Comparison of ENCODE assay signal across 12 mouse cellular contexts in genomic region chr5:8487989-8488700, GRCm38 (mm10).
DNase-seq lines count a peak whose midpoint lies in the region; ATAC-seq lines count a peak whose summit lies in the region.
"Had no signal": no experiment of that assay in that cellular context is flagged by ENCODE, and none has a peak within 500 bp of the region (broad histone marks: within the 10 kb centered on the region; RNA-seq: fewer than 3 reads in every experiment).

No protein-coding gene starts in this region.

- no peak overlapping the region for H3K27ac ChIP-seq in heart, embryonic 15.5 days
- peak overlapping the region; percentile 66 for H3K27ac ChIP-seq in forebrain, embryonic 11.5 days (ENCODE audit: low read depth, low read length)
- H3K27ac ChIP-seq in hindbrain, embryonic 16.5 days (ENCODE audit: low read depth, low read length): no peak overlapping the region
- peak overlapping the region; percentile 51 for H3K27ac ChIP-seq in neural tube, embryonic 11.5 days (ENCODE audit: low read depth, low read length)
- H3K27ac ChIP-seq: gastrocnemius, adult 2 months had no signal

- H3K27me3 ChIP-seq in heart, embryonic 15.5 days: no peaks in the 10 kb centered on the region
- no peaks in the 10 kb centered on the region for H3K27me3 ChIP-seq in forebrain, embryonic 11.5 days (ENCODE audit: control insufficient read depth, insufficient read depth, low read length)
- H3K27me3 ChIP-seq in hindbrain, embryonic 16.5 days (replicated peaks; ENCODE audit: control insufficient read depth, insufficient read depth, low read length): no peaks in the 10 kb centered on the region
- no peaks in the 10 kb centered on the region for H3K27me3 ChIP-seq in neural tube, embryonic 11.5 days (ENCODE audit: control insufficient read depth, insufficient read depth, low read length)

- no peak overlapping the region for H3K4me2 ChIP-seq in heart, embryonic 15.5 days
- no peak overlapping the region for H3K4me2 ChIP-seq in forebrain, embryonic 11.5 days (ENCODE audit: low read depth, low read length, severe bottlenecking)
- no peak overlapping the region for H3K4me2 ChIP-seq in hindbrain, embryonic 16.5 days (ENCODE audit: low read length)
- no peak overlapping the region for H3K4me2 ChIP-seq in neural tube, embryonic 11.5 days (ENCODE audit: low read depth)

- ATAC-seq in heart, embryonic 15.5 days (replicated peaks; ENCODE audit: insufficient number of reproducible peaks, insufficient read depth, low FRiP score, low read depth): peak; percentile 31; the same call in 1 of the 2 replicates
- ATAC-seq in forebrain, embryonic 11.5 days (replicated peaks; ENCODE audit: low FRiP score): peak; percentile 69
- ATAC-seq in hindbrain, embryonic 16.5 days: peak; percentile 57
- ATAC-seq in neural tube, embryonic 11.5 days (ENCODE audit: insufficient read depth, low FRiP score, low TSS enrichment): peak; percentile 62

- H3K36me3 ChIP-seq in heart, embryonic 15.5 days: no peaks in the 10 kb centered on the region
- no peaks in the 10 kb centered on the region for H3K36me3 ChIP-seq in forebrain, embryonic 11.5 days (ENCODE audit: control insufficient read depth, insufficient read depth, low read length)
- H3K36me3 ChIP-seq in hindbrain, embryonic 16.5 days (ENCODE audit: control insufficient read depth, insufficient read depth, low read length): no peaks in the 10 kb centered on the region
- H3K36me3 ChIP-seq in neural tube, embryonic 11.5 days (ENCODE audit: control insufficient read depth, insufficient read depth, low read length): no peaks in the 10 kb centered on the region

- WGBS in heart, embryonic 15.5 days: 61% methylated on average over 4 of the region's 4 CpGs
- WGBS in forebrain, embryonic 11.5 days: 43% methylated on average over 4 of the region's 4 CpGs
- 41% methylated on average over 4 of the region's 4 CpGs for WGBS in hindbrain, embryonic 16.5 days
- 54% methylated on average over 4 of the region's 4 CpGs for WGBS in neural tube, embryonic 11.5 days

- H3K4me3 ChIP-seq in heart, embryonic 15.5 days: no peak overlapping the region
- no peak overlapping the region for H3K4me3 ChIP-seq in forebrain, embryonic 11.5 days (ENCODE audit: low read depth, low read length)
- no peak overlapping the region for H3K4me3 ChIP-seq in hindbrain, embryonic 16.5 days (ENCODE audit: low read length)
- no peak overlapping the region for H3K4me3 ChIP-seq in neural tube, embryonic 11.5 days (ENCODE audit: low read depth, low read length)
- H3K4me3 ChIP-seq: gastrocnemius, adult 2 months had no signal

- H3K9ac ChIP-seq in heart, embryonic 15.5 days: no peak overlapping the region
- H3K9ac ChIP-seq in forebrain, embryonic 11.5 days (ENCODE audit: low read length): no peak overlapping the region
- no peak overlapping the region for H3K9ac ChIP-seq in hindbrain, embryonic 16.5 days (ENCODE audit: low read depth, low read length)
- no peak overlapping the region for H3K9ac ChIP-seq in neural tube, embryonic 11.5 days (ENCODE audit: low read length)

- intact Hi-C loops in heart, postnatal 36 days (cut with DNase I): loop anchor here (2.0 to 10.0 kb wide), 3 partner anchors 355 to 939 kb away; no protein-coding TSS in a partner anchor

- DNase-seq in heart, postnatal 36 days: no peak
- DNase-seq in forebrain, embryonic 11.5 days (ENCODE audit: low spot score): peak; percentile 56
- DNase-seq in neural tube, embryonic 11.5 days (ENCODE audit: low spot score): peak; percentile 26
- no peak for DNase-seq in layer of hippocampus, adult 9-11 months
- DNase-seq in adrenal gland, postnatal 36 days: no peak
- DNase-seq in right cerebral cortex, postnatal 10 days (ENCODE audit: low spot score in 2 of 2): no peak
- DNase-seq: adrenal gland, postnatal 10 days; cerebellum, adult 18-20 months; gastrocnemius, adult 2 months; lung, adult 18-20 months had no signal

- no peaks in the 10 kb centered on the region for H3K4me1 ChIP-seq in heart, embryonic 15.5 days (replicated peaks)
- H3K4me1 ChIP-seq in forebrain, embryonic 11.5 days (replicated peaks; ENCODE audit: control insufficient read depth, insufficient read depth, low read length): peaks cover 8% of the 10 kb centered on the region; the same call in 1 of the 2 replicates
- no peaks in the 10 kb centered on the region for H3K4me1 ChIP-seq in hindbrain, embryonic 16.5 days (ENCODE audit: control insufficient read depth, insufficient read depth, low read depth, low read length)
- no peaks in the 10 kb centered on the region for H3K4me1 ChIP-seq in neural tube, embryonic 11.5 days (ENCODE audit: control insufficient read depth, insufficient read depth, low read length)

- no peaks in the 10 kb centered on the region for H3K9me3 ChIP-seq in heart, embryonic 15.5 days (replicated peaks)
- no peaks in the 10 kb centered on the region for H3K9me3 ChIP-seq in forebrain, embryonic 11.5 days (ENCODE audit: control insufficient read depth, low read length)
- H3K9me3 ChIP-seq in hindbrain, embryonic 16.5 days (ENCODE audit: control insufficient read depth, low read length): no peaks in the 10 kb centered on the region
- no peaks in the 10 kb centered on the region for H3K9me3 ChIP-seq in neural tube, embryonic 11.5 days (ENCODE audit: control insufficient read depth, low read length)

Comparison
In these comparisons a context has a peak if more than half of its experiments do, and no peak if none do; other contexts are left out.
1. H3K27ac ChIP-seq: peak in forebrain, embryonic 11.5 days (single experiment) and neural tube, embryonic 11.5 days (single experiment); none in heart, embryonic 15.5 days (single experiment) and hindbrain, embryonic 16.5 days (single experiment).
2. DNase-seq: peak in forebrain, embryonic 11.5 days (single experiment) and neural tube, embryonic 11.5 days (single experiment); none in heart, postnatal 36 days (0 of 2), layer of hippocampus, adult 9-11 months (single experiment), adrenal gland, postnatal 36 days (0 of 2) and right cerebral cortex, postnatal 10 days (0 of 2).
3. Peak in every context shown above with its lines, with median percentiles within 50 percentile points of each other: ATAC-seq.